Mouse (Mus musculus): ENCODE results near the gene Fkbp7.

- TF ChIP-seq CTCF (conservative IDR thresholded peaks at IDR 0.05; ENCODE audit: low read length) = no peak
- TF ChIP-seq NANOG (IDR thresholded peaks at IDR 0.05; ENCODE audit: borderline replicate concordance, low read length) = no peak
- no peak for TF ChIP-seq POU5F1 (IDR thresholded peaks at IDR 0.05; ENCODE audit: borderline replicate concordance, low read length)
Observed at GRCm38 (mm10) chr2:76620188-76620587, 52.7 kb downstream of the Fkbp7 start.
